Mouse (Mus musculus): ENCODE measurements around the gene Gfi1. TPM values are rescaled to one million over a fixed set of nuclear protein-coding genes. Genes with fewer than 3 reads are reported as not detected.

The Gfi1 gene
- polyA plus RNA-seq, 1 experiment from 2014 or later, result 0.30 TPM

Other genes with a start within 250 kb of the Gfi1 start
- 0.27 and 0.44 TPM in 2 replicates for gene Gm42669, start 218.4 kb downstream of the Gfi1 start, polyA plus RNA-seq (2014; fragmentation: Nextera tagmentation; extraction: Ambion mirVana)
- 0.05 and 0.12 TPM in 2 replicates for gene 1700028K03Rik, start 191.3 kb downstream of the Gfi1 start, polyA plus RNA-seq (2014; fragmentation: Nextera tagmentation; extraction: Ambion mirVana)
- 15.0 and 17.1 TPM in 2 replicates for gene Rpap2, start 128.7 kb downstream of the Gfi1 start, polyA plus RNA-seq (2014; fragmentation: Nextera tagmentation; extraction: Ambion mirVana)
- gene Glmn, start 128.1 kb downstream of the Gfi1 start, polyA plus RNA-seq (2014; fragmentation: Nextera tagmentation; extraction: Ambion mirVana), result 20.6 and 22.7 TPM in 2 replicates
- 0.14 and 0.22 TPM in 2 replicates for gene Ube2d2b, start 104.1 kb upstream of the Gfi1 start, polyA plus RNA-seq (2014; fragmentation: Nextera tagmentation; extraction: Ambion mirVana)
- 42.3 and 48.3 TPM in 2 replicates for gene Evi5, start 149.1 kb upstream of the Gfi1 start, polyA plus RNA-seq (2014; fragmentation: Nextera tagmentation; extraction: Ambion mirVana)
- gene Rpl5, start 174.5 kb upstream of the Gfi1 start, polyA plus RNA-seq (2014; fragmentation: Nextera tagmentation; extraction: Ambion mirVana), result 102 and 105 TPM in 2 replicates

Measured in liver, embryonic 11.5 days (tissue).